Mouse (Mus musculus) midbrain, embryonic 13.5 days (tissue): ENCODE data around the gene Arf1. TPM values are rescaled to one million over a fixed set of nuclear protein-coding genes. Genes with fewer than 3 reads are reported as not detected.

Source experiments
- ATAC-seq: fragments of 200-750 bp; cut with Nextera tagmentation; 2 replicates; pipeline ENCODE4 v1.8.0; 2017; ENCODE audit warnings: mild to moderate bottlenecking, moderate TSS enrichment, moderate library complexity
- H3K27ac ChIP-seq: fragments of 300-500 bp; sonication (generic); 2 replicates; pipeline ENCODE4 v1.5.1; 2015; ENCODE audit warnings: inconsistent platforms, mild to moderate bottlenecking, moderate library complexity
- H3K27me3 ChIP-seq: fragments of 300-500 bp; sonication (generic); 2 replicates; pipeline ENCODE4 v1.6.1; 2015; ENCODE audit warnings: mild to moderate bottlenecking, inconsistent platforms
- H3K36me3 ChIP-seq: fragments of 300-500 bp; sonication (generic); 2 replicates; pipeline ENCODE4 v1.6.1; 2015; ENCODE audit warnings: mild to moderate bottlenecking, inconsistent platforms
- H3K4me1 ChIP-seq: fragments of 300-500 bp; sonication (generic); replicated peaks from 2 replicates; pipeline ENCODE4 v1.6.1; 2015; ENCODE audit warnings: inconsistent platforms
- H3K4me2 ChIP-seq: fragments of 300-500 bp; sonication (generic); replicated peaks from 2 replicates; pipeline ENCODE4 v1.6.1; 2015; ENCODE audit warnings: moderate library complexity, mild to moderate bottlenecking, inconsistent platforms
- H3K4me3 ChIP-seq: fragments of 300-500 bp; sonication (generic); replicated peaks from 2 replicates; pipeline ENCODE4 v1.5.1; 2015; ENCODE audit warnings: mild to moderate bottlenecking, inconsistent platforms
- H3K9ac ChIP-seq: fragments of 300-500 bp; sonication (generic); replicated peaks from 2 replicates; pipeline ENCODE4 v1.6.1; 2015; ENCODE audit warnings: mild to moderate bottlenecking, inconsistent platforms
- H3K9me3 ChIP-seq: fragments of 300-500 bp; sonication (generic); 2 replicates; pipeline ENCODE4 v1.6.1; 2016; ENCODE audit warnings: mild to moderate bottlenecking, inconsistent platforms
- WGBS: fragments of 180-500 bp; shearing (Covaris S2); methylation state at CpG from one replicate; pipeline ENCODE4 v1.1.7; 2015; 5-methylcytosine and 5-hydroxymethylcytosine counted together
- polyA plus RNA-seq: library from polyadenylated mRNA; unstranded; fragments of >200 nt; fragmentation: Nextera tagmentation; extraction: Ambion mirVana; gene quantifications from 2 replicates; pipeline ENCODE4 v1.2.1, GENCODE M21; 2015

Arf1 gene
- polyA plus RNA-seq, 1 experiment from 2014 or later: 607 TPM

GRCm38 (mm10) chr11:59176921-59177320 lies 51.1 kb downstream of the Arf1 start:
- 0 out of 2 replicates have a peak overlapping the region, but pooled peaks have one; percentile 2 for H3K4me2 ChIP-seq
- no peak for ATAC-seq

GRCm38 (mm10) chr11:59176475-59176874 lies 51.6 kb downstream of the Arf1 start:
- H3K4me2 ChIP-seq: 0 out of 2 replicates have a peak overlapping the region, but pooled peaks have one; percentile 2
- H3K27me3 ChIP-seq: peaks cover 70% of the 10 kb centered on the region
- H3K36me3 ChIP-seq: no peaks in the 10 kb centered on the region
- no peak overlapping the region for H3K27ac ChIP-seq
- WGBS: 4% methylated on average over 46 of the region's 48 CpGs
- H3K4me3 ChIP-seq: no peak overlapping the region; the same call in 1 of the 2 replicates
- no peaks in the 10 kb centered on the region for H3K9me3 ChIP-seq
- 0 out of 2 replicates have a peak, but pooled peaks cover 4% of the 10 kb centered on the region for H3K4me1 ChIP-seq
- H3K9ac ChIP-seq: no peak overlapping the region
- no peak for ATAC-seq

More at GRCm38 (mm10) chr11:59176921-59177320, 51.1 kb downstream of the Arf1 start:
- no peak overlapping the region for H3K27ac ChIP-seq
- no peak overlapping the region for H3K4me3 ChIP-seq
- H3K4me1 ChIP-seq: 0 out of 2 replicates have a peak, but pooled peaks cover 4% of the 10 kb centered on the region
- H3K9me3 ChIP-seq: no peaks in the 10 kb centered on the region
- no peaks in the 10 kb centered on the region for H3K36me3 ChIP-seq
- no peak overlapping the region for H3K9ac ChIP-seq
- peaks cover 72% of the 10 kb centered on the region for H3K27me3 ChIP-seq
- 10% methylated on average over 34 of the region's 34 CpGs for WGBS

GRCm38 (mm10) chr11:59174189-59174838 lies 53.8 kb downstream of the Arf1 start:
- Histone ChIP-seq H3K4me3 (no peak overlapping the region), H3K27me3 (peaks cover 66% of the 10 kb centered on the region), H3K36me3 (no peaks in the 10 kb centered on the region), H3K4me2 (no peak overlapping the region), H3K4me1 (0 out of 2 replicates have a peak, but pooled peaks cover 4% of the 10 kb centered on the region), H3K27ac (no peak overlapping the region), H3K9me3 (no peaks in the 10 kb centered on the region), H3K9ac (no peak overlapping the region)
- no peak for ATAC-seq
- 52% methylated on average over 6 of the region's 6 CpGs for WGBS

- no peak overlapping the region for H3K4me3 ChIP-seq
- no peak overlapping the region for H3K9ac ChIP-seq
- no peak for ATAC-seq
- H3K4me1 ChIP-seq: no peaks in the 10 kb centered on the region
- no peaks in the 10 kb centered on the region for H3K36me3 ChIP-seq
- WGBS: 78% methylated on average over 4 of the region's 4 CpGs
- H3K27me3 ChIP-seq: peaks cover 28% of the 10 kb centered on the region
- H3K27ac ChIP-seq: no peak overlapping the region
- no peak overlapping the region for H3K4me2 ChIP-seq
- no peaks in the 10 kb centered on the region for H3K9me3 ChIP-seq
These were observed 57.5 kb downstream of the Arf1 start for GRCm38 (mm10) chr11:59170549-59170948.

GRCm38 (mm10) chr11:59169807-59170206 lies 58.3 kb downstream of the Arf1 start:
- no peaks in the 10 kb centered on the region for H3K9me3 ChIP-seq
- no peak overlapping the region for H3K9ac ChIP-seq
- 82% methylated on average over 3 of the region's 3 CpGs for WGBS
- no peaks in the 10 kb centered on the region for H3K36me3 ChIP-seq
- no peak overlapping the region for H3K27ac ChIP-seq
- H3K4me2 ChIP-seq: no peak overlapping the region
- peaks cover 21% of the 10 kb centered on the region for H3K27me3 ChIP-seq
- H3K4me1 ChIP-seq: no peaks in the 10 kb centered on the region
- no peak for ATAC-seq
- H3K4me3 ChIP-seq: no peak overlapping the region

DNA sequence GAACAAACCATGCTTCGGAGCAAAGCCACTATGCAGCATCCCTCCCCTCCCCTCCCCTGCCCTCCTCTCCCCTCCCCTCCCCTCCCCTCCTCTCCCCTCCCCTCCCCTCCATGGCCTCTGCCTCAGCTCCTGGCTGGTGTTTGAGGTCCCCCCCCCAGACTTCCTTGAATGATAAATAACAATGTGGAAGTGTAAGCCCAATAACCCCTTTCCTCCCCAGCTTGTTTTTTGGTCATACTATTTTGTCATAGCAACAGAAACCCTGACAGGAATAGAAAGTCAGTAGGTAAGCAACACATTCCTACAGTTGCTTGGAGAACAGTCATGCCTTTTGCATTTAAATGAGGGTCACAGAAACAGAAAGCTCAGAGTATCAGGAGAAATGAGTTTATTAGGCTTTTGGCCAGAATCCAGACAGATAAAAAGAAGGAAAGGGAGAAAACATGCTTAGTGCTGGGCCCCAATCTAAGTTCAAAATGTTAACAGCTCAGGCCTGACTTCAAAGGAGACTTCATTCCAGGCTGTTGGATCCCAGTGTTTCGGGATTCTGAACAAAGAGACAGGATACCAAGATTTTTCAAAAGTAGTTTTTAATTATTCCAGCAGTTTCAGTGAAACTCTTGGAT lies 62.3 kb downstream of the Arf1 start:
- peaks cover 21% of the 10 kb centered on the region for H3K4me1 ChIP-seq
- no peak for ATAC-seq
- H3K4me3 ChIP-seq: no peak overlapping the region
- H3K9ac ChIP-seq: no peak overlapping the region
- no peaks in the 10 kb centered on the region for H3K36me3 ChIP-seq
- H3K27me3 ChIP-seq: no peaks in the 10 kb centered on the region
- H3K27ac ChIP-seq: no peak overlapping the region
- WGBS: 50% methylated on average over 2 of the region's 2 CpGs
- H3K4me2 ChIP-seq: no peak overlapping the region
- H3K9me3 ChIP-seq: no peaks in the 10 kb centered on the region

- Histone ChIP-seq H3K27ac (no peak overlapping the region), H3K9me3 (no peaks in the 10 kb centered on the region), H3K4me3 (peak overlapping the region; percentile 57; the same call in 1 of the 2 replicates), H3K36me3 (no peaks in the 10 kb centered on the region), H3K27me3 (no peaks in the 10 kb centered on the region), H3K9ac (no peak overlapping the region), H3K4me1 (peaks cover 21% of the 10 kb centered on the region), H3K4me2 (peak overlapping the region; percentile 69)
- ATAC-seq: no peak
- WGBS: 86% methylated on average over 9 of the region's 9 CpGs
These were observed 63.7 kb downstream of the Arf1 start for GRCm38 (mm10) chr11:59164384-59164783.

- peaks cover 21% of the 10 kb centered on the region for H3K4me1 ChIP-seq
- H3K27ac ChIP-seq: peak within 1 kb of the TSS; percentile 98
- peak within 1 kb of the TSS; percentile 69 for H3K4me2 ChIP-seq
- H3K27me3 ChIP-seq: no peaks in the 10 kb centered on the region
- WGBS: 3% methylated on average over 67 of the region's 68 CpGs
- H3K9ac ChIP-seq: peak within 1 kb of the TSS; percentile 79
- peak; percentile 99 for ATAC-seq
- no peaks in the 10 kb centered on the region for H3K9me3 ChIP-seq
- H3K36me3 ChIP-seq: peaks cover 5% of the 10 kb centered on the region
- peak within 1 kb of the TSS; percentile 57 for H3K4me3 ChIP-seq
These were observed 64.5 kb downstream of the Arf1 start, which contains the start of gene Iba57 for GRCm38 (mm10) chr11:59163255-59164236. Gene Iba57 (minus strand): TSS chr11:59163739.

GRCm38 (mm10) chr11:59162443-59163254 lies 65.4 kb downstream of the Arf1 start:
- Histone ChIP-seq H3K27me3 (no peaks in the 10 kb centered on the region), H3K36me3 (peaks cover 14% of the 10 kb centered on the region), H3K9me3 (no peaks in the 10 kb centered on the region), H3K9ac (peak overlapping the region; percentile 79; the same call in 1 of the 2 replicates), H3K4me2 (peak overlapping the region; percentile 69), H3K4me1 (peaks cover 21% of the 10 kb centered on the region), H3K4me3 (peak overlapping the region; percentile 57), H3K27ac (peak overlapping the region; percentile 98)
- no peak for ATAC-seq
- WGBS: 58% methylated on average over 9 of the region's 9 CpGs
